In the genomic region with DNA sequence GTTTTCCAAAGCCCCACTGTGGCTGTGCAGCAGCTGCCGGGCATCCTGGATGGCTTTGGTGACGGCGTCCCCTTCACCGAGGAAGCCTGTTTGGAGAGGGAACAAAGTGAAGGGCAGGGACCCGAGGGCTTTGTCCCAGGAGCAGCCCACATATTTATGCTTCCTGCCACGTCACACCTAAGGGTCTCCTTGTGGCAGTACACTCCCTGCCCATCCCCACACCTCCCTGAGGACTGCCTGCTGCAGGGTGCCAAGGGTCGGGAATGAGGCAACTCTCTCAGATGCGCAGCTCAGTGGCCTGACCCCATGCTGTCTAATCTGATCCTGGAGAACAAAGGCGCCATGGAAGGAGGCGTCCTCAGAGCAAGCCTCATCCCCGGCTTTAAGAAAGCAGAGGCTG, we compare ENCODE assay signal across 10 mouse cellular contexts. TPM values are rescaled to one million over a fixed set of nuclear protein-coding genes. Genes with fewer than 3 reads are reported as not detected.
DNase-seq lines count a peak whose midpoint lies in the region; ATAC-seq lines count a peak whose summit lies in the region.
"Had no signal": no experiment of that assay in that cellular context is flagged by ENCODE, and none has a peak within 500 bp of the region (broad histone marks: within the 10 kb centered on the region; RNA-seq: fewer than 3 reads in every experiment).

No protein-coding gene starts in this region.

- no peak overlapping the region for H3K4me2 ChIP-seq in kidney, embryonic 14.5 days (replicated peaks; ENCODE audit: low read depth, low read length)
- H3K4me2 ChIP-seq in embryonic facial prominence, embryonic 11.5 days (ENCODE audit: low read depth, low read length), result no peak overlapping the region
- H3K4me2 ChIP-seq in midbrain, embryonic 12.5 days (replicated peaks), result peak overlapping the region; percentile 29

- no peaks in the 10 kb centered on the region for H3K27me3 ChIP-seq in kidney, embryonic 14.5 days (ENCODE audit: control insufficient read depth, insufficient read depth, low read length)
- no peaks in the 10 kb centered on the region for H3K27me3 ChIP-seq in embryonic facial prominence, embryonic 11.5 days (ENCODE audit: control insufficient read depth, insufficient read depth, low read length)
- peaks cover 5% of the 10 kb centered on the region; the same call in 1 of the 2 replicates for H3K27me3 ChIP-seq in hindbrain, embryonic 10.5 days (ENCODE audit: insufficient read depth, poor library complexity, severe bottlenecking)
- peaks cover 7% of the 10 kb centered on the region; the same call in 1 of the 2 replicates for H3K27me3 ChIP-seq in midbrain, embryonic 12.5 days

- ATAC-seq in kidney, embryonic 14.5 days (ENCODE audit: low FRiP score, low TSS enrichment), result no peak
- ATAC-seq in embryonic facial prominence, embryonic 11.5 days (replicated peaks; ENCODE audit: insufficient number of reproducible peaks, low FRiP score, low TSS enrichment, low read depth), result no peak
- ATAC-seq in midbrain, embryonic 12.5 days (ENCODE audit: low FRiP score, low read depth), result no peak

- H3K9me3 ChIP-seq in kidney, embryonic 14.5 days (ENCODE audit: control insufficient read depth, low read length), result no peaks in the 10 kb centered on the region
- no peaks in the 10 kb centered on the region for H3K9me3 ChIP-seq in embryonic facial prominence, embryonic 11.5 days (replicated peaks; ENCODE audit: control insufficient read depth, low read length)
- no peaks in the 10 kb centered on the region for H3K9me3 ChIP-seq in hindbrain, embryonic 10.5 days
- H3K9me3 ChIP-seq in midbrain, embryonic 12.5 days, result no peaks in the 10 kb centered on the region

- H3K4me3 ChIP-seq in kidney, embryonic 14.5 days (ENCODE audit: low read length), result no peak overlapping the region
- no peak overlapping the region for H3K4me3 ChIP-seq in embryonic facial prominence, embryonic 11.5 days (ENCODE audit: low read depth, low read length)
- H3K4me3 ChIP-seq in hindbrain, embryonic 10.5 days, result no peak overlapping the region
- H3K4me3 ChIP-seq in midbrain, embryonic 12.5 days, result 0 out of 2 replicates have a peak overlapping the region, but pooled peaks have one; percentile 19

- 67% methylated on average over 11 of the region's 11 CpGs for whole genome bisulfite sequencing in kidney, embryonic 14.5 days
- 42% methylated on average over 11 of the region's 11 CpGs for WGBS in embryonic facial prominence, embryonic 11.5 days
- 40% methylated on average over 11 of the region's 11 CpGs for WGBS in hindbrain, embryonic 10.5 days
- WGBS in midbrain, embryonic 12.5 days, result 18% methylated on average over 11 of the region's 11 CpGs

- DNase-seq in kidney, adult 11 months, result no peak
- no peak for DNase-seq in embryonic facial prominence, embryonic 11.5 days (ENCODE audit: low spot score)
- no peak for DNase-seq in hindbrain, embryonic 10.5 days (ENCODE audit: low spot score)
- no peak for DNase-seq in lung, postnatal 10 days
- DNase-seq in left cerebral cortex, postnatal 36 days (ENCODE audit: low spot score in 2 of 2), result no peak
- DNase-seq: cerebellum, adult 9-11 months had no signal

- intact Hi-C loops in left cerebral cortex, postnatal 36 days (cut with DNase I), result loop anchor here (5.0 kb wide), 1 partner anchor 36 kb away; a partner anchor contains a TSS

- H3K36me3 ChIP-seq in kidney, embryonic 14.5 days (ENCODE audit: control insufficient read depth, insufficient read depth, low read length), result peaks cover 81% of the 10 kb centered on the region
- peaks cover 4% of the 10 kb centered on the region; the same call in 1 of the 2 replicates for H3K36me3 ChIP-seq in embryonic facial prominence, embryonic 11.5 days (replicated peaks; ENCODE audit: control insufficient read depth, insufficient read depth, low read depth, low read length)
- H3K36me3 ChIP-seq in hindbrain, embryonic 10.5 days, result peaks cover 93% of the 10 kb centered on the region
- H3K36me3 ChIP-seq in midbrain, embryonic 12.5 days, result peaks cover 81% of the 10 kb centered on the region

- H3K4me1 ChIP-seq in kidney, embryonic 14.5 days (ENCODE audit: control insufficient read depth, insufficient read depth, low read length), result no peaks in the 10 kb centered on the region
- no peaks in the 10 kb centered on the region for H3K4me1 ChIP-seq in embryonic facial prominence, embryonic 11.5 days (ENCODE audit: control insufficient read depth, insufficient read depth, low read length)
- H3K4me1 ChIP-seq in hindbrain, embryonic 10.5 days (replicated peaks), result peaks cover 57% of the 10 kb centered on the region
- H3K4me1 ChIP-seq in midbrain, embryonic 12.5 days, result peaks cover 35% of the 10 kb centered on the region

- no peak overlapping the region for H3K27ac ChIP-seq in kidney, embryonic 14.5 days (ENCODE audit: low read depth, low read length)
- 0 out of 2 replicates have a peak overlapping the region, but pooled peaks have one; percentile 0 for H3K27ac ChIP-seq in embryonic facial prominence, embryonic 11.5 days (replicated peaks; ENCODE audit: low read depth, low read length)
- H3K27ac ChIP-seq in hindbrain, embryonic 10.5 days, result peak overlapping the region; percentile 84
- H3K27ac ChIP-seq in midbrain, embryonic 12.5 days (replicated peaks), result peak overlapping the region; percentile 72
- H3K27ac ChIP-seq: kidney, postnatal 0 days had no signal

- 0 out of 2 replicates have a peak overlapping the region, but pooled peaks have one; percentile 4 for H3K9ac ChIP-seq in kidney, embryonic 14.5 days (ENCODE audit: low read depth, low read length)
- H3K9ac ChIP-seq in embryonic facial prominence, embryonic 11.5 days (replicated peaks; ENCODE audit: low read length), result peak overlapping the region; percentile 22
- H3K9ac ChIP-seq in midbrain, embryonic 12.5 days (replicated peaks), result peak overlapping the region; percentile 47; the same call in 1 of the 2 replicates

RNA-seq across cellular contexts. Expression of a gene that starts 22.8 kb away (rescaled TPM):
- 1.7 and 2.0 TPM in 2 replicates for polyA plus RNA-seq in kidney, embryonic 14.5 days (2014; fragmentation: Nextera tagmentation; extraction: Ambion mirVana)
- 1.5 and 2.8 TPM in 2 replicates for polyA plus RNA-seq in embryonic facial prominence, embryonic 11.5 days (2014; fragmentation: Nextera tagmentation; extraction: Ambion mirVana)
- polyA plus RNA-seq in hindbrain, embryonic 10.5 days (2016; fragmentation: Nextera tagmentation; extraction: Ambion mirVana), result 2.9 and 4.1 TPM in 2 replicates
- 3.8 and 3.9 TPM in 2 replicates for polyA plus RNA-seq in midbrain, embryonic 12.5 days (2016; fragmentation: Nextera tagmentation; extraction: Ambion mirVana)
- 10 to 100 TPM in 1 of 2 experiments, 1 to 10 TPM in 1; 7.8 to 10.2 TPM for total RNA-seq in left cerebral cortex, postnatal 36 days (2021)

RNA-seq across cellular contexts. Expression of a gene that starts 35.9 kb away (rescaled TPM):
- polyA plus RNA-seq in kidney, embryonic 14.5 days (2014; fragmentation: Nextera tagmentation; extraction: Ambion mirVana), result 50.2 and 92.1 TPM in 2 replicates
- not detected in 2 replicates for polyA plus RNA-seq in embryonic facial prominence, embryonic 11.5 days (2014; fragmentation: Nextera tagmentation; extraction: Ambion mirVana)
- 0.22 and 0.37 TPM in 2 replicates for polyA plus RNA-seq in hindbrain, embryonic 10.5 days (2016; fragmentation: Nextera tagmentation; extraction: Ambion mirVana)
- polyA plus RNA-seq in midbrain, embryonic 12.5 days (2016; fragmentation: Nextera tagmentation; extraction: Ambion mirVana), result not detected in 2 replicates
- not detected for total RNA-seq in left cerebral cortex, postnatal 36 days (2021)
- total RNA-seq: left cerebral cortex, adult 18-20 months had no signal

RNA-seq across cellular contexts. Expression of a gene that starts 38.0 kb away (rescaled TPM):
- 13.8 and 16.2 TPM in 2 replicates for polyA plus RNA-seq in kidney, embryonic 14.5 days (2014; fragmentation: Nextera tagmentation; extraction: Ambion mirVana)
- polyA plus RNA-seq in embryonic facial prominence, embryonic 11.5 days (2014; fragmentation: Nextera tagmentation; extraction: Ambion mirVana), result 5.7 and 6.4 TPM in 2 replicates
- 28.3 and 28.4 TPM in 2 replicates for polyA plus RNA-seq in hindbrain, embryonic 10.5 days (2016; fragmentation: Nextera tagmentation; extraction: Ambion mirVana)
- 31.0 and 33.6 TPM in 2 replicates for polyA plus RNA-seq in midbrain, embryonic 12.5 days (2016; fragmentation: Nextera tagmentation; extraction: Ambion mirVana)
- 10 to 100 TPM in 1 of 2 experiments, 1 to 10 TPM in 1; 8.3 to 12.0 TPM for total RNA-seq in left cerebral cortex, postnatal 36 days (2021)

Comparison
In these comparisons a context has a peak if more than half of its experiments do, and no peak if none do; other contexts are left out.
1. RNA of a gene that starts 35.9 kb away (polyA plus RNA-seq): 50.2 to 92.1 TPM in kidney, embryonic 14.5 days; 0.22 to 0.37 TPM in hindbrain, embryonic 10.5 days, not detected in embryonic facial prominence, embryonic 11.5 days and not detected in midbrain, embryonic 12.5 days; every median in the first group is over 10 times any median in the second.
2. Peak in every context shown above with its lines, with median percentiles within 50 percentile points of each other: H3K9ac ChIP-seq.